Mouse (Mus musculus): ENCODE measurements around the gene Stk39.
A peak's percentile ranks its signal among the peaks of the same experiment; 100 is the strongest.

The Stk39 gene

GRCm38 (mm10) chr2:68336913-68337312 is 135.2 kb downstream of the Stk39 start:
- no peak for DNase-seq

- DNase-seq = no peak
Measured at GRCm38 (mm10) chr2:68334945-68335344, 137.1 kb downstream of the Stk39 start.

- no peak for DNase-seq
Measured at GRCm38 (mm10) chr2:68325306-68325705, 146.8 kb downstream of the Stk39 start.

GRCm38 (mm10) chr2:68321230-68321629 is 150.8 kb downstream of the Stk39 start:
- no peak for DNase-seq

GRCm38 (mm10) chr2:68320670-68321069 is 151.4 kb downstream of the Stk39 start:
- DNase-seq = peak; percentile 21

- no peak for DNase-seq
Measured at GRCm38 (mm10) chr2:68318452-68318851, 153.6 kb downstream of the Stk39 start.

GRCm38 (mm10) chr2:68317895-68318294 is 154.2 kb downstream of the Stk39 start:
- no peak for DNase-seq

- DNase-seq = no peak
Measured at GRCm38 (mm10) chr2:68317452-68317851, 154.6 kb downstream of the Stk39 start.

- no peak for DNase-seq
Measured at GRCm38 (mm10) chr2:68315258-68315657, 156.8 kb downstream of the Stk39 start.

- DNase-seq = peak; percentile 37
Measured at GRCm38 (mm10) chr2:68310121-68310520, 161.9 kb downstream of the Stk39 start.

- DNase-seq = no peak
Measured at GRCm38 (mm10) chr2:68306519-68306918, 165.5 kb downstream of the Stk39 start.

- DNase-seq = no peak
Measured at GRCm38 (mm10) chr2:68304771-68305460, 167.2 kb downstream of the Stk39 start.

- DNase-seq = no peak
Measured at GRCm38 (mm10) chr2:68301811-68302542, 170.1 kb downstream of the Stk39 start.

GRCm38 (mm10) chr2:68298356-68298755 is 173.7 kb downstream of the Stk39 start:
- no peak for DNase-seq

- no peak for DNase-seq
Measured at GRCm38 (mm10) chr2:68297955-68298354, 174.1 kb downstream of the Stk39 start.

- DNase-seq = no peak
Measured at GRCm38 (mm10) chr2:68296743-68297142, 175.3 kb downstream of the Stk39 start.

- peak; percentile 47 for DNase-seq
Measured at GRCm38 (mm10) chr2:68292539-68293320, 179.3 kb downstream of the Stk39 start.

GRCm38 (mm10) chr2:68291895-68292294 is 180.2 kb downstream of the Stk39 start:
- DNase-seq = no peak

GRCm38 (mm10) chr2:68289961-68290360 is 182.1 kb downstream of the Stk39 start:
- no peak for DNase-seq

- no peak for DNase-seq
Measured at GRCm38 (mm10) chr2:68289177-68289576, 182.9 kb downstream of the Stk39 start.

GRCm38 (mm10) chr2:68288106-68288505 is 184.0 kb downstream of the Stk39 start:
- DNase-seq = no peak

- no peak for DNase-seq
Measured at GRCm38 (mm10) chr2:68284391-68284790, 187.7 kb downstream of the Stk39 start.

GRCm38 (mm10) chr2:68283021-68283548 is 189.0 kb downstream of the Stk39 start:
- no peak for DNase-seq
